Mouse (Mus musculus): Measurements from ENCODE around the gene Smarcc2. TPM values are rescaled to one million over a fixed set of nuclear protein-coding genes. Genes with fewer than 3 reads are reported as not detected.
"Not testable (repeated sequence)": the region's sequence is repeated elsewhere in the genome, so short reads cannot be mapped to it uniquely, and the experiment has no call there.

Smarcc2 gene
- polyA plus RNA-seq, 1 experiment from 2014 or later, result 105 TPM

DNA sequence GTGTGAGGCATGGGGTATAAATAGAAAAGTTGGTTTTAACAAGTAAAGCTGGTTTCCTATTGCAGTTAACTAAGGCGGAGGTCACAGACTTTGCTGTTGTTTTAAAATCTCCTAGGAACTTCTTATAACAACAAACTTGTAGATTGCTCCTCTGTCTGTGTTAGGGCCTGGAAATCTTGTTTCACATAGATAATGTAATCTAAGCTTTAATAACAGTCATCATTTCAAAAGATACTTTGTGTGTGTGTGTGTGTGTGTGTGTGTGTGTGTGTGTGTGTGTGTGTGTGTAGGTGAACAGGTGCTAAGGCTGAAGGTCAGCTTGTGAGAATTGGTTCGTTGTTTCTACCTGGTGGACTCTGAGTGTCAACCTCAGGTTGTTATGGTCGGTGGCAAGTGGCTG is 45.0 kb downstream of the Smarcc2 start:
- H3K27me3 ChIP-seq, result no peaks in the 10 kb centered on the region
- no peak overlapping the region for H3K9ac ChIP-seq (replicated peaks)
- WGBS, result 78% methylated on average over 3 of the region's 3 CpGs
- H3K4me2 ChIP-seq, result no peak overlapping the region
- no peaks in the 10 kb centered on the region for H3K9me3 ChIP-seq
- H3K36me3 ChIP-seq, result no peaks in the 10 kb centered on the region
- no peak for ATAC-seq (ENCODE audit: insufficient number of reproducible peaks, insufficient read depth, low FRiP score, low TSS enrichment, low read depth)
- no peaks in the 10 kb centered on the region; the same call in 1 of the 2 replicates for H3K4me1 ChIP-seq (replicated peaks)
- no peak overlapping the region for H3K4me3 ChIP-seq (replicated peaks)
- no peak overlapping the region for H3K27ac ChIP-seq

DNA sequence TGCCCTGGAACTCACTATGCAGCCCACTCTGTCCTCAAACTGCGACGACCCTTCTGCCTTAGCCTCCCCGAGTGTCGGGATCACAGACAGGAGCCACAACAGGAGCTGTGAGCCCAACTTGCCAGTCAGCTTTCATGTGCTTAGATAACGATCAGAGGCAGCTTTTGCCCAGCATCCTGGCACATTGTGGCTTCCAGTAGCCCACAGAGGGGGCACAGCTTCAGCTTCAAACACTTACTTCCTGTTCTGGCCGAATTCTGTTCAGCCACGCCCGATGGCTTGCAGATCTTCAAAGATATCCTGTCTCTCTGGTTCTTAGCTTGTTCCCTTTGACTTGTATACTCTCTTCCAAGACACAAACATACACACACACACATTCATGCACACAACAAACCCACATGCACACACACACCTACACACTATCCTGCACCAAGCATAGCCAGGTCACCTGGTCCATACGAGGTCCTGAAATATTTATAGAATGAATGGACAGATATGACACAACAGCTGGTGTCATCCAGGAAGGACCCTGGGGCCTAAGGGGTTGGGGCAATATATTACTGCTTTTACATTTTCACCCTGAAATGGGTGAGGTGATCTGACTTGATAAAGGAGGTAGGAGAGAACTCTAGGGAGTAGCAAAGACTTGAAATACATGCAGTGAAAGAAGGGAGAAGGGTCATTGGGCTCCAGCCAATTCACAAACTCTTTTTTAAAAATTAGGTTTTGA is 45.8 kb downstream of the Smarcc2 start:
- 78% methylated on average over 9 of the region's 9 CpGs for WGBS
- Histone ChIP-seq H3K27me3 (no peaks in the 10 kb centered on the region), H3K4me2 (no peak overlapping the region), H3K9ac (replicated peaks) (no peak overlapping the region), H3K9me3 (no peaks in the 10 kb centered on the region), H3K36me3 (peaks cover 2% of the 10 kb centered on the region; the same call in 1 of the 2 replicates), H3K4me3 (replicated peaks) (no peak overlapping the region), H3K27ac (no peak overlapping the region), H3K4me1 (replicated peaks) (no peaks in the 10 kb centered on the region)
- no peak for ATAC-seq (ENCODE audit: insufficient number of reproducible peaks, insufficient read depth, low FRiP score, low TSS enrichment, low read depth)

DNA sequence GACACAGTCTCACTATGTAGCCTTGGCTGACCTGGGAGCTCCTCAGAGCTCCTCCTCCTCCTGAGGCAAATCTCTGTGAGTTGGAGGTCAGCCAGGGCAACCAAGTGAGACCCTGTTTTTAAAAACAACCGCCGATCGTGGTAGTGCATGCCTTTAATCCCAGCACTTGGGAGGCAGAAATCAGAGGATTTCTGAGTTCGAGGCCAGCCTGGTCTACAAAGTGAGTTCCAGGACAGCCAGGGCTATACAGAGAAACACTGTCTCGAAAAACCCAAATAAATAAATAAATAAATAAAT is 46.3 kb downstream of the Smarcc2 start:
- H3K9me3 ChIP-seq; H3K4me1 ChIP-seq (replicated peaks); H3K27me3 ChIP-seq; H3K9ac ChIP-seq (replicated peaks); H3K4me2 ChIP-seq; H3K27ac ChIP-seq; H3K36me3 ChIP-seq; H3K4me3 ChIP-seq (replicated peaks); ATAC-seq (ENCODE audit: insufficient number of reproducible peaks, insufficient read depth, low FRiP score, low TSS enrichment, low read depth): not testable (repeated sequence)
- 82% methylated on average over 5 of the region's 5 CpGs for WGBS

DNA sequence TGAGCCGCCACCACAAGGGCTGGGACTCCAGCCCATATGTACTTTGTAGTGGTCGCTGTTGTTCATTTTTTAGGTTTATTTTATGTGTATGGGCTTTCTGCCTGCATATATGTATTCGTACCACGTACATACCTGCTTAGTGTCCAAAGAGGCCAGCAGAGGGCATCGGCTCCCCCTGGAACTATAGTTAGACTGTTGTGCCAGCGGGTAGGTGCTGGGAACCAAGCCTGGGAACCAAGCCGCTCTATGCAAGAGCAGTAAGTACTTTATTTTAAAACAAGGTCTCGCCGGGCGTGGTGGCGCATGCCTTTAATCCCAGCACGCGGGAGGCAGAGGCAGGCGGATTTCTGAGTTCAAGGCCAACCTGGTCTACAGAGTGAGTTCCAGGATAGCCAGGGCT is 46.9 kb downstream of the Smarcc2 start:
- Histone ChIP-seq H3K4me1 (replicated peaks) (no peaks in the 10 kb centered on the region), H3K9ac (replicated peaks) (no peak overlapping the region), H3K27ac (no peak overlapping the region), H3K9me3 (no peaks in the 10 kb centered on the region), H3K4me3 (replicated peaks) (no peak overlapping the region), H3K36me3 (peaks cover 12% of the 10 kb centered on the region; the same call in 1 of the 2 replicates), H3K4me2 (no peak overlapping the region), H3K27me3 (no peaks in the 10 kb centered on the region)
- 96% methylated on average over 14 of the region's 14 CpGs for WGBS
- ATAC-seq (ENCODE audit: insufficient number of reproducible peaks, insufficient read depth, low FRiP score, low TSS enrichment, low read depth), result no peak

DNA sequence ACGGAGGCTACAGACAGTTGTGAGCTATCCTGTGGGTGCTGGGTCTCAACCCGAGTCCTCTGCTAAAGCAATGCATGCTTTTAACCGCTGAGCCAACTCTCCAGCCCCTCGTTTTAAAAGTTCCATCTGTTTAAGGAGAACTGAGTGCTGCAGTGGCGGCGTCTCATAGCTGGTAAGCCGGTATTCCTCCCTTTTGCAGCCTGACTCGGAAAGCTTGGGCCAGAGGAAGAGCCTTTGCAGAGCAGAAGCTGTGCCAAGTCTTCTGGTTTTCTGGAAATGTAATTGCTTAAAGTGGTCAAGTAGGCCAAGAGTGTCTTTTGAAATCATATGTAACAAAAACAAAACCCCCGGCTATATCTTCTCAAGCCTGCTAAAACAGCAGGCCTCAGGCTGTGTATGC is 49.2 kb downstream of the Smarcc2 start:
- no peak overlapping the region for H3K4me3 ChIP-seq (replicated peaks)
- H3K27me3 ChIP-seq, result no peaks in the 10 kb centered on the region
- no peaks in the 10 kb centered on the region for H3K9me3 ChIP-seq
- no peak overlapping the region for H3K9ac ChIP-seq (replicated peaks)
- H3K4me1 ChIP-seq (replicated peaks), result no peaks in the 10 kb centered on the region
- no peak overlapping the region for H3K27ac ChIP-seq
- ATAC-seq (ENCODE audit: insufficient number of reproducible peaks, insufficient read depth, low FRiP score, low TSS enrichment, low read depth), result no peak
- 81% methylated on average over 9 of the region's 9 CpGs for WGBS
- H3K4me2 ChIP-seq, result no peak overlapping the region
- H3K36me3 ChIP-seq, result peaks cover 21% of the 10 kb centered on the region

DNA sequence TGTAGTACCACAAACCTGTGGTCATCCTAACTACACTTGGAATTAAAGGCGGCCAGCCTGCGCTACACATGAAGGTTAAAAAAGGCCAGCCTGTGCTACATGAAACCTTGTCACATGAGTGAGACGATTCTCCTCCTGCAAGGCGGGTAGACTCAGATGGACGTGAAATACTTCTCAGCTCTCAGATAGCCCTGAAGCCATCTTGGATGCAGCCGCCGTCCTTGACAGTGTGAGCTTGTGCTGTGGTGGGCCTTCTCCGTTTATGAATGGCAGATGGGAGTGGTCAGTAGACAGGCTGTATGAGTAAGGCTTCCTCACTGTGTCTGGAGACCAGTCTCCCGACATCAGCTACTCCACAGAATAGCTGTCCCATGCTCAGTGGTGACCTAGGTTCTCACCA is 50.2 kb downstream of the Smarcc2 start:
- H3K27me3 ChIP-seq, result no peaks in the 10 kb centered on the region
- H3K9ac ChIP-seq (replicated peaks), result no peak overlapping the region
- no peaks in the 10 kb centered on the region for H3K4me1 ChIP-seq (replicated peaks)
- H3K4me2 ChIP-seq, result no peak overlapping the region
- H3K4me3 ChIP-seq (replicated peaks), result no peak overlapping the region
- ATAC-seq (ENCODE audit: insufficient number of reproducible peaks, insufficient read depth, low FRiP score, low TSS enrichment, low read depth), result no peak
- H3K27ac ChIP-seq, result no peak overlapping the region
- H3K9me3 ChIP-seq, result no peaks in the 10 kb centered on the region
- 88% methylated on average over 9 of the region's 9 CpGs for WGBS
- peaks cover 21% of the 10 kb centered on the region for H3K36me3 ChIP-seq

DNA sequence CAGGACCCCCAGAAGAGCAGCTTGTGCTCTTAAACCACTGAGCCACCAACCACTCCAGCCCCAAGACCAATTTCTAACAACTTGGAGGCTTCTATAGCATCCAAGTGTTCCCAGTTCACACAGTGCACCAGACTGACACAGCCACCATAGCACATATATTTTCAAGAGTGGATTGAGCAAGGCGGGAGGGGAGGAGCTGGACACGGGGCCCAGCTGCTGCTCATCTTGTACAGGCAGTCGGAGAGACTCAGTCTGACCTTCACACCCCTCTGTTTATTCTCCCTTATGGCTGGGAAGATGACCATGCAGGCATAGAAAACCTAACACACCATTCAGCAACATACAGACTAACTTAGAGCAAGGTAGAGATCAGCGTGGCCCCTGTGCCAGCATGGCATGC is 50.8 kb downstream of the Smarcc2 start:
- Histone ChIP-seq H3K4me1 (replicated peaks) (no peaks in the 10 kb centered on the region), H3K9ac (replicated peaks) (no peak overlapping the region), H3K4me2 (no peak overlapping the region), H3K9me3 (no peaks in the 10 kb centered on the region), H3K4me3 (replicated peaks) (no peak overlapping the region), H3K36me3 (peaks cover 21% of the 10 kb centered on the region), H3K27me3 (peaks cover under 1% of the 10 kb centered on the region), H3K27ac (no peak overlapping the region)
- WGBS, result 78% methylated on average over 4 of the region's 4 CpGs
- ATAC-seq (ENCODE audit: insufficient number of reproducible peaks, insufficient read depth, low FRiP score, low TSS enrichment, low read depth), result no peak

DNA sequence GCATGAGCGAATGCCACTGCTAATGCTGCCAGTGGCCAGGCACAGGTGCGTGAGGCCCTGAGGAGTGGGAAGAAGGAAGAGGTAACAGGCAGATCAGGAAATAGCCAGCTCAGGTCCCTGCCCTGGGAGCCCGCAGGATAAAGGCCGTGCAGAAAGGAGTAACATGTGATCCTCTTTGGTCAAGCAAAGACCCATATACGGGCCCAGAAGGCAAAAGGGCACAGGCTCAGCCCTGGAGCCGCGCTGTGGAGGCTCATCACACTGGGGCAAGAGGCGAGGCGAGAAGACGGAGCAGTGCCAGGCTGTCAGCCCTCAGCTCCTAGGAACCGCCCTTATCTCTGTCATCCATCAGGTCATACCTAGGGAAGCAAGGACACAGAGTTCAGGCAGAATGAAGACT is 51.3 kb downstream of the Smarcc2 start:
- no peaks in the 10 kb centered on the region for H3K4me1 ChIP-seq (replicated peaks)
- no peak for ATAC-seq (ENCODE audit: insufficient number of reproducible peaks, insufficient read depth, low FRiP score, low TSS enrichment, low read depth)
- no peak overlapping the region for H3K27ac ChIP-seq
- peaks cover 26% of the 10 kb centered on the region for H3K36me3 ChIP-seq
- peaks cover 6% of the 10 kb centered on the region for H3K27me3 ChIP-seq
- H3K4me3 ChIP-seq (replicated peaks), result no peak overlapping the region
- H3K9ac ChIP-seq (replicated peaks), result no peak overlapping the region
- no peak overlapping the region for H3K4me2 ChIP-seq
- no peaks in the 10 kb centered on the region for H3K9me3 ChIP-seq
- 85% methylated on average over 11 of the region's 11 CpGs for WGBS

DNA sequence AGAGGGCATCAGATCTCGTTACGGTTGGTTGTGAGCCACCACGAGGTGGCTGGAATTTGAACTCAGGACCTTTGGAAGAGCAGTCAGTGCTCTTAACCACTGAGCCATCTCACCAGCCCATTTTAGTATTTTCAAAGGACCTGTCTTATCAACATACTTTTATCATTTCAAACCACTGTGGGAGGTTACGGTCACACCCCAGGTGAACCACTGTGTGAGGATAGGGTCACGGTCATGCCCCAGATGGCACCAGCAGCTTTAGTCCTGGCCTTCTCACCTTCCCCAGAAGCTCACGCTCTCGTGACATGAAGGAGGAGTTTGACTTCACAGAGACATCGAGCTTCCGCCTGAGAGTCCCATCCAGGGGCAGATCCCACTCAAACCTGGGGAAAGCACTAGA is 52.1 kb downstream of the Smarcc2 start:
- H3K4me3 ChIP-seq (replicated peaks), result no peak overlapping the region
- no peak overlapping the region for H3K27ac ChIP-seq
- 82% methylated on average over 9 of the region's 9 CpGs for WGBS
- peaks cover 4% of the 10 kb centered on the region for H3K4me1 ChIP-seq (replicated peaks)
- peaks cover 30% of the 10 kb centered on the region for H3K36me3 ChIP-seq
- no peaks in the 10 kb centered on the region for H3K9me3 ChIP-seq
- H3K4me2 ChIP-seq, result no peak overlapping the region
- peaks cover 14% of the 10 kb centered on the region for H3K27me3 ChIP-seq
- no peak for ATAC-seq (ENCODE audit: insufficient number of reproducible peaks, insufficient read depth, low FRiP score, low TSS enrichment, low read depth)
- H3K9ac ChIP-seq (replicated peaks), result no peak overlapping the region

DNA sequence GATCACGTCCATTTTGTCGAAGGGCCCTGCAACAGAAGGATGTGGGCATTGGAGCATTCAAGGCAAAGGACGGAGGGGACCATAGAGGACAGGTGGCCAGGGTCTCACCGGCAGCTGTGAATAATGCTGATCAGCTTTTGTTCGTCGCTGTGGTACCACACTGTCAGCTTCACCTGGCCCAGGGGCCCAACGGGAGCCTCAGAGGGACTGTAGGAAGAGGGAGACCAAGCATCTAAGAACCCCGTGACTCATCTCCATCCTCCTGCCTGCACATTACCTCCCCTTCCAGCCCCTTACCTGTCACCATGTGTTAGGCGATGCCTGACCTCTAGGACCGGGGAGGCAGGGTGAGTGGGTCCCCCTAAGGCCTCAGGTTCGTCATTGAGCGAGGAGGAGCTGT is 52.7 kb downstream of the Smarcc2 start:
- H3K4me3 ChIP-seq (replicated peaks), result no peak overlapping the region
- H3K9ac ChIP-seq (replicated peaks), result no peak overlapping the region
- H3K4me1 ChIP-seq (replicated peaks), result peaks cover 6% of the 10 kb centered on the region
- H3K9me3 ChIP-seq, result no peaks in the 10 kb centered on the region
- H3K27me3 ChIP-seq, result peaks cover 20% of the 10 kb centered on the region
- no peak overlapping the region for H3K27ac ChIP-seq
- ATAC-seq (ENCODE audit: insufficient number of reproducible peaks, insufficient read depth, low FRiP score, low TSS enrichment, low read depth), result no peak
- H3K4me2 ChIP-seq, result no peak overlapping the region
- peaks cover 30% of the 10 kb centered on the region for H3K36me3 ChIP-seq
- WGBS, result 79% methylated on average over 12 of the region's 12 CpGs

DNA sequence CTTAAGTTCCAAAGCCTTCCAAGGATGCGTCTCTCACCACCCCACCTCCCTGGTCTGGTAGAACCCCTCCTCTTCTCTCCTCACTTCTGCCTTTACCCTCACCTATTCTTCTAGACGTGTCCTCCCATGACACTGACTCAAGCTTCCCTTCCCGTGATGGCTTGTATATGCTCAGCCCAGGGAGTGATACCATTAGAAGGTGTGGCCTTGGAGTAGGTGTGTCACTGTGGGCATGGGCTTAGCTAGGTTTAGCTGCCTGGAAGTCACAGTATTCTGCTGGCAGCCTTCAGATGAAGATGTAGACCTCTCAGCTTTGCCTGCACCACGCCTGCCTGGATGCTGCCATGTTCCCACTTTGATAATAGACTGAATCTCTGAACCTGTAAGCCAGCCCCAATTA is 56.0 kb downstream of the Smarcc2 start:
- Histone ChIP-seq H3K36me3 (peaks cover 42% of the 10 kb centered on the region), H3K4me3 (replicated peaks) (no peak overlapping the region), H3K4me1 (replicated peaks) (peaks cover 6% of the 10 kb centered on the region), H3K27me3 (peaks cover 47% of the 10 kb centered on the region), H3K4me2 (no peak overlapping the region), H3K27ac (no peak overlapping the region), H3K9ac (replicated peaks) (no peak overlapping the region), H3K9me3 (no peaks in the 10 kb centered on the region)
- 88% methylated on average over 4 of the region's 4 CpGs for WGBS
- no peak for ATAC-seq (ENCODE audit: insufficient number of reproducible peaks, insufficient read depth, low FRiP score, low TSS enrichment, low read depth)

DNA sequence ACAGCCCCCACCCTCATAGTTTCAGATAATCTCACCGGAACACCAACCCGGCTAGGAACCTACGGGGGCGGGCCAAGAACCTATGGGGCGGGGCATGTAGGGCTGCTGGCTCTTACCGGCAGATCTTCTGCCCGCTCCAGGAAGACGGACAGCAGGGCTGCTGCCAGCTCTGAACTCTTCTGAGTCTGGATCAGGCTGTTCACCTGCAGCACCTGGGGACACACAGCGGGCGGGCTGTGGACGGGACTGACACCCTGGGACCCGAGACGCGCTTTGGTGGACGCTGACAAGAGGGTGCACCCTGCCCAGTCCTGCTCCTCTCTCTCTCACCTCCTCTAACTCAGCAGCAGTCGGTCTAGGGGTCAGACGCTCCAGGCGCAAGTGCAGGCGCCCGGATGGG is 57.0 kb downstream of the Smarcc2 start:
- ATAC-seq (ENCODE audit: insufficient number of reproducible peaks, insufficient read depth, low FRiP score, low TSS enrichment, low read depth), result no peak
- H3K9ac ChIP-seq (replicated peaks), result peak overlapping the region; percentile 37; the same call in 1 of the 2 replicates

More for the DNA sequence above, 57.0 kb downstream of the Smarcc2 start:
- H3K36me3 ChIP-seq, result peaks cover 43% of the 10 kb centered on the region
- peaks cover 51% of the 10 kb centered on the region for H3K27me3 ChIP-seq
- no peak overlapping the region for H3K27ac ChIP-seq
- H3K4me3 ChIP-seq (replicated peaks), result peak overlapping the region; percentile 19
- H3K9me3 ChIP-seq, result no peaks in the 10 kb centered on the region
- 7% methylated on average over 20 of the region's 20 CpGs for WGBS
- H3K4me2 ChIP-seq, result peak overlapping the region; percentile 40
- H3K4me1 ChIP-seq (replicated peaks), result peaks cover 6% of the 10 kb centered on the region

Data from limb, embryonic 12.5 days (tissue).